Mouse (Mus musculus) midbrain, embryonic 16.5 days (tissue): ENCODE measurements around the gene Lca5. TPM values are rescaled to one million over a fixed set of nuclear protein-coding genes. Genes with fewer than 3 reads are reported as not detected.
A peak's percentile ranks its signal among the peaks of the same experiment; 100 is the strongest.

Experiments used
- ATAC-seq: fragments of 200-750 bp; cut with Nextera tagmentation; 2 replicates; pipeline ENCODE4 v1.8.0; 2017; ENCODE audit warnings: moderate TSS enrichment
- H3K27ac ChIP-seq: fragments of 300-500 bp; sonication (generic); 2 replicates; pipeline ENCODE4 v1.5.1; 2014; ENCODE audit warnings: mild to moderate bottlenecking, low read length, mixed read lengths
- H3K27me3 ChIP-seq: fragments of 300-500 bp; sonication (generic); 2 replicates; pipeline ENCODE4 v1.6.1; 2014; ENCODE audit warnings: low read depth, low read length, mixed read lengths; ENCODE audit not compliant: control insufficient read depth, insufficient read depth
- H3K36me3 ChIP-seq: fragments of 300-500 bp; sonication (generic); 2 replicates; pipeline ENCODE4 v1.6.1; 2014; ENCODE audit warnings: mild to moderate bottlenecking, low read length, moderate library complexity, mixed read lengths; ENCODE audit not compliant: control insufficient read depth, insufficient read depth
- H3K4me1 ChIP-seq: fragments of 300-500 bp; sonication (generic); 2 replicates; pipeline ENCODE4 v1.6.1; 2014; ENCODE audit warnings: mild to moderate bottlenecking, low read length, mixed read lengths; ENCODE audit not compliant: control insufficient read depth, insufficient read depth
- H3K4me2 ChIP-seq: fragments of 300-500 bp; sonication (generic); 2 replicates; pipeline ENCODE4 v1.6.1; 2014; ENCODE audit warnings: mild to moderate bottlenecking, low read length, mixed read lengths
- H3K4me3 ChIP-seq: fragments of 300-500 bp; sonication (generic); 2 replicates; pipeline ENCODE4 v1.5.1; 2014; ENCODE audit warnings: low read depth, mild to moderate bottlenecking, low read length, moderate library complexity, mixed read lengths
- H3K9ac ChIP-seq: fragments of 300-500 bp; sonication (generic); 2 replicates; pipeline ENCODE4 v1.6.1; 2014; ENCODE audit warnings: low read depth, low read length, mixed read lengths
- H3K9me3 ChIP-seq: fragments of 300-500 bp; sonication (generic); replicated peaks from 2 replicates; pipeline ENCODE4 v1.6.1; 2014; ENCODE audit warnings: mild to moderate bottlenecking, low read length, mixed read lengths; ENCODE audit not compliant: control insufficient read depth, poor library complexity, severe bottlenecking
- WGBS: fragments of 180-500 bp; shearing (Covaris S2); extraction: QIAGEN DNeasy Blood & Tissue Kit; methylation state at CpG from one replicate; pipeline ENCODE4 v1.1.7; 2014; 5-methylcytosine and 5-hydroxymethylcytosine counted together
- polyA plus RNA-seq: library from polyadenylated mRNA; unstranded; fragments of >200 nt; fragmentation: Nextera tagmentation; extraction: Ambion mirVana; gene quantifications from 2 replicates; pipeline ENCODE4 v1.2.1, GENCODE M21; 2015

Gene Lca5
- polyA plus RNA-seq, 1 experiment from 2014 or later, result 14.2 TPM

GRCm38 (mm10) chr9:83447771-83448170, 6.8 kb upstream of the Lca5 start:
- under 1% methylated on average over 22 of the region's 22 CpGs for WGBS
- H3K4me3 ChIP-seq, result peak overlapping the region; percentile 43
- H3K4me2 ChIP-seq, result peak overlapping the region; percentile 78
- peaks cover 13% of the 10 kb centered on the region for H3K4me1 ChIP-seq
- peak; percentile 90 for ATAC-seq
- H3K27ac ChIP-seq, result peak overlapping the region; percentile 82
- H3K27me3 ChIP-seq, result no peaks in the 10 kb centered on the region
- no peaks in the 10 kb centered on the region for H3K36me3 ChIP-seq
- peak overlapping the region; percentile 80 for H3K9ac ChIP-seq
- no peaks in the 10 kb centered on the region for H3K9me3 ChIP-seq

GRCm38 (mm10) chr9:83447176-83447575, 6.2 kb upstream of the Lca5 start:
- Histone ChIP-seq H3K4me1 (peaks cover 13% of the 10 kb centered on the region), H3K27ac (peak overlapping the region; percentile 82; the same call in 1 of the 2 replicates), H3K36me3 (no peaks in the 10 kb centered on the region), H3K27me3 (no peaks in the 10 kb centered on the region), H3K4me3 (peak overlapping the region; percentile 43), H3K4me2 (peak overlapping the region; percentile 78), H3K9me3 (no peaks in the 10 kb centered on the region), H3K9ac (peak overlapping the region; percentile 80; the same call in 1 of the 2 replicates)
- ATAC-seq, result peak; percentile 26; the same call in 1 of the 2 replicates
- 64% methylated on average over 9 of the region's 9 CpGs for whole genome bisulfite sequencing

- Histone ChIP-seq H3K36me3 (no peaks in the 10 kb centered on the region), H3K27me3 (no peaks in the 10 kb centered on the region), H3K9ac (no peak overlapping the region), H3K9me3 (no peaks in the 10 kb centered on the region), H3K4me2 (no peak overlapping the region), H3K4me3 (no peak overlapping the region), H3K27ac (no peak overlapping the region), H3K4me1 (peaks cover 14% of the 10 kb centered on the region)
- 87% methylated on average over 5 of the region's 5 CpGs for WGBS
- ATAC-seq, result no peak
Measured at GRCm38 (mm10) chr9:83437621-83438020, 3.3 kb downstream of the Lca5 start.

- H3K4me2 ChIP-seq, result no peak overlapping the region
- H3K36me3 ChIP-seq, result 0 out of 2 replicates have a peak, but pooled peaks cover 2% of the 10 kb centered on the region
- H3K4me3 ChIP-seq, result no peak overlapping the region
- no peak overlapping the region for H3K27ac ChIP-seq
- peak; percentile 33; the same call in 1 of the 2 replicates for ATAC-seq
- WGBS, result 45% methylated on average over 4 of the region's 4 CpGs
- H3K9me3 ChIP-seq, result no peaks in the 10 kb centered on the region
- H3K4me1 ChIP-seq, result no peaks in the 10 kb centered on the region; the same call in 1 of the 2 replicates
- H3K9ac ChIP-seq, result no peak overlapping the region
- H3K27me3 ChIP-seq, result no peaks in the 10 kb centered on the region
Measured at GRCm38 (mm10) chr9:83434489-83434888, 6.4 kb downstream of the Lca5 start.

GRCm38 (mm10) chr9:83433661-83434060, 7.3 kb downstream of the Lca5 start:
- ATAC-seq, result no peak
- H3K27me3 ChIP-seq, result no peaks in the 10 kb centered on the region
- WGBS, result 69% methylated on average over 7 of the region's 7 CpGs

GRCm38 (mm10) chr9:83427926-83428325, 13.0 kb downstream of the Lca5 start:
- peaks cover 18% of the 10 kb centered on the region for H3K36me3 ChIP-seq
- no peaks in the 10 kb centered on the region for H3K9me3 ChIP-seq
- H3K27ac ChIP-seq, result no peak overlapping the region
- no peak overlapping the region for H3K4me3 ChIP-seq
- H3K9ac ChIP-seq, result no peak overlapping the region
- WGBS, result 80% methylated on average over 4 of the region's 4 CpGs
- no peak for ATAC-seq
- no peaks in the 10 kb centered on the region for H3K4me1 ChIP-seq
- H3K4me2 ChIP-seq, result no peak overlapping the region
- H3K27me3 ChIP-seq, result no peaks in the 10 kb centered on the region

More at GRCm38 (mm10) chr9:83433661-83434060, 7.3 kb downstream of the Lca5 start:
- Histone ChIP-seq H3K9ac (no peak overlapping the region), H3K36me3 (0 out of 2 replicates have a peak, but pooled peaks cover 2% of the 10 kb centered on the region), H3K4me2 (no peak overlapping the region), H3K4me1 (no peaks in the 10 kb centered on the region; the same call in 1 of the 2 replicates), H3K27ac (peak overlapping the region; percentile 3; the same call in 1 of the 2 replicates), H3K9me3 (no peaks in the 10 kb centered on the region), H3K4me3 (no peak overlapping the region)

GRCm38 (mm10) chr9:83418965-83419364, 22.0 kb downstream of the Lca5 start:
- Histone ChIP-seq H3K4me3 (no peak overlapping the region), H3K9me3 (peaks cover 9% of the 10 kb centered on the region; the same call in 1 of the 2 replicates), H3K9ac (no peak overlapping the region), H3K36me3 (peaks cover 26% of the 10 kb centered on the region), H3K27me3 (no peaks in the 10 kb centered on the region), H3K4me2 (no peak overlapping the region), H3K27ac (no peak overlapping the region), H3K4me1 (no peaks in the 10 kb centered on the region)
- no peak for ATAC-seq
- WGBS, result 87% methylated on average over 5 of the region's 5 CpGs

GRCm38 (mm10) chr9:83413046-83413445, 27.9 kb downstream of the Lca5 start:
- Histone ChIP-seq H3K9ac (no peak overlapping the region), H3K4me3 (no peak overlapping the region), H3K4me1 (no peaks in the 10 kb centered on the region), H3K36me3 (peaks cover 19% of the 10 kb centered on the region), H3K27ac (no peak overlapping the region), H3K9me3 (peaks cover 9% of the 10 kb centered on the region; the same call in 1 of the 2 replicates), H3K4me2 (no peak overlapping the region), H3K27me3 (no peaks in the 10 kb centered on the region)
- WGBS, result 80% methylated on average over 10 of the region's 10 CpGs
- no peak for ATAC-seq

GRCm38 (mm10) chr9:83405150-83405549, 35.8 kb downstream of the Lca5 start:
- Histone ChIP-seq H3K4me1 (no peaks in the 10 kb centered on the region), H3K4me3 (no peak overlapping the region), H3K9ac (no peak overlapping the region), H3K36me3 (peaks cover 8% of the 10 kb centered on the region; the same call in 1 of the 2 replicates), H3K4me2 (no peak overlapping the region), H3K9me3 (no peaks in the 10 kb centered on the region), H3K27me3 (no peaks in the 10 kb centered on the region), H3K27ac (no peak overlapping the region)
- 80% methylated on average over 7 of the region's 7 CpGs for WGBS
- no peak for ATAC-seq
